Mouse (Mus musculus) testis, postnatal 10 days (tissue): Measurements from ENCODE around the gene 4921524J17Rik.

Source experiments
- DNase-seq: peaks from one replicate; pipeline ENCODE4 v3.0.0; 2021; ENCODE audit warnings: low spot score

Gene 4921524J17Rik

GRCm38 (mm10) chr8:85441564-85441963 lies 8.9 kb upstream of the 4921524J17Rik start:
- DNase-seq, result no peak

GRCm38 (mm10) chr8:85435736-85436135 lies 3.1 kb upstream of the 4921524J17Rik start:
- DNase-seq, result no peak

GRCm38 (mm10) chr8:85434817-85435216 lies 2.2 kb upstream of the 4921524J17Rik start:
- no peak for DNase-seq

- no peak for DNase-seq
Observed at GRCm38 (mm10) chr8:85433017-85433393, 372 bp upstream of the 4921524J17Rik start.

GRCm38 (mm10) chr8:85431281-85432167 lies 1.1 kb downstream of the 4921524J17Rik start:
- DNase-seq, result no peak

GRCm38 (mm10) chr8:85430801-85431200 lies 1.8 kb downstream of the 4921524J17Rik start:
- no peak for DNase-seq

GRCm38 (mm10) chr8:85429219-85429618 lies 3.4 kb downstream of the 4921524J17Rik start:
- no peak for DNase-seq

- DNase-seq, result no peak
Observed at GRCm38 (mm10) chr8:85427026-85427425, 5.6 kb downstream of the 4921524J17Rik start.

GRCm38 (mm10) chr8:85421329-85421728 lies 11.3 kb downstream of the 4921524J17Rik start:
- no peak for DNase-seq

GRCm38 (mm10) chr8:85408526-85408925 lies 24.1 kb downstream of the 4921524J17Rik start:
- DNase-seq, result no peak

GRCm38 (mm10) chr8:85408053-85408505 lies 24.6 kb downstream of the 4921524J17Rik start:
- DNase-seq, result no peak

- DNase-seq, result no peak
Observed at GRCm38 (mm10) chr8:85405961-85406360, 26.7 kb downstream of the 4921524J17Rik start.

GRCm38 (mm10) chr8:85405418-85405817 lies 27.2 kb downstream of the 4921524J17Rik start:
- DNase-seq, result no peak

- DNase-seq, result no peak
Observed at GRCm38 (mm10) chr8:85398548-85398947, 34.1 kb downstream of the 4921524J17Rik start.

GRCm38 (mm10) chr8:85397508-85397907 lies 35.1 kb downstream of the 4921524J17Rik start:
- peak; percentile 71 for DNase-seq

GRCm38 (mm10) chr8:85396432-85397079 lies 36.1 kb downstream of the 4921524J17Rik start:
- no peak for DNase-seq

- no peak for DNase-seq
Observed at GRCm38 (mm10) chr8:85395681-85396431, 36.8 kb downstream of the 4921524J17Rik start.

GRCm38 (mm10) chr8:85395017-85395416 lies 37.6 kb downstream of the 4921524J17Rik start:
- DNase-seq, result no peak

GRCm38 (mm10) chr8:85393199-85393598 lies 39.4 kb downstream of the 4921524J17Rik start:
- DNase-seq, result no peak

GRCm38 (mm10) chr8:85391438-85391837 lies 41.2 kb downstream of the 4921524J17Rik start:
- no peak for DNase-seq

GRCm38 (mm10) chr8:85386205-85386604 lies 46.4 kb downstream of the 4921524J17Rik start, which contains the start of gene Mylk3:
Gene Mylk3, minus strand, starts transcription at chr8:85386345.
- no peak for DNase-seq

GRCm38 (mm10) chr8:85381926-85382325 lies 50.7 kb downstream of the 4921524J17Rik start:
- DNase-seq, result peak; percentile 48
